Mouse (Mus musculus): ENCODE results near the gene Kpna3.

DNA sequence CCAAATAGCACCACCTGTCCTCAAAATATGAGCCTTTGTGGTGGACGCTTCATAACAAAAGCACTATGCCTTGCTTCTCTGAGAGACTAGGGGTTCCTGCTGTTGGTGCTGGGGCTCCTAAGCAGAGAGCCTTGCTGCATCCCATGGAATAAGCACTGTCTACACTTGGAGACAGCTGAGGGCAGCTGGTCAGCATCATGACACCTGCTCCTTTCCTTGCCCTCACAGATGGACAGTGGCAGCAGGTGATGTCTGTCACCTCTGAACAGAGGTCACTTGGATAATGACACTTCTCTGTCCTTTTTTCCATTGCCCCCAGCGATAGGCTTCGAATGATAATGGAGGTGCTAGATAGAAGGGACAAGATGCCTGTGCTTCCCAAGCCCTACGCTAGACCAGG lies 13.4 kb upstream of the Kpna3 start:
- TF ChIP-seq CTCF (IDR thresholded peaks at IDR 0.05; ENCODE audit: low read depth, low read length) (no peak), POLR2A (IDR thresholded peaks at IDR 0.05; ENCODE audit: extremely low read depth, insufficient read depth, low read length) (no peak)

All from liver, adult 2 months (tissue).